Mouse (Mus musculus) liver, postnatal 0 days (tissue): Measurements from ENCODE around the gene Pgpep1l.

Source experiments
- CTCF ChIP-seq: sonication (generic); IDR thresholded peaks from 2 replicates; pipeline ENCODE4 v1.5.1; 2016; ENCODE audit warnings: antibody characterized with exemption, low read depth
- EP300 ChIP-seq: IDR thresholded peaks from 2 replicates; pipeline ENCODE4 v1.6.1; 2016; ENCODE audit warnings: antibody characterized with exemption, low read depth, mild to moderate bottlenecking

GRCm38 (mm10) chr7:68211883-68212282, 52.1 kb downstream of the Pgpep1l start:
- TF ChIP-seq EP300 = no peak
- TF ChIP-seq CTCF = no peak
